Mouse (Mus musculus): ENCODE measurements around the gene Calhm4. TPM values are rescaled to one million over a fixed set of nuclear protein-coding genes. Genes with fewer than 3 reads are reported as not detected.
"Not testable (repeated sequence)": the region's sequence is repeated elsewhere in the genome, so short reads cannot be mapped to it uniquely, and the experiment has no call there.

Gene Calhm4
- polyA plus RNA-seq (2012; rRNA removed): not detected in 2 replicates

DNA sequence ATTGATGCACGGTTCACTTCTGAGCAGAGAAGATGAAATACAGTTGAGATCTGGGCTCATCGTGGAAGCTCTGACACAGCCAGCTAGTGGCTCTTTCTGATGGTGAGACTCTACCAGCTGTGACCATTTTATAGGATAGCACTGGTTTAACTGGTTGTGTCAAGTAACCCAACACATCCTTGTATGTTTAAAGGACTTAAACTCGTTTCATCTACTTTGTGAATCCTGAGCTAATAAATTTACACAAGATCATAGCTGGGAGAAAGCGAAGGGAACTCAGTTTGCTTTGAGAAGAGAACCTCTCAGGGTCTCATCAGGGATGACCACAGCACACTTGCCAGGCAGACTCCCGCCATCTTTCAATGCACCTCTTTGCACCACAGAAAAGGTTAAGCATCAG lies at the start of gene Calhm4:
TSS of gene Calhm4 (minus strand) at position 101 of the 400 bp plus-strand sequence.
- no peak for DNase-seq (ENCODE audit: low read depth)

DNA sequence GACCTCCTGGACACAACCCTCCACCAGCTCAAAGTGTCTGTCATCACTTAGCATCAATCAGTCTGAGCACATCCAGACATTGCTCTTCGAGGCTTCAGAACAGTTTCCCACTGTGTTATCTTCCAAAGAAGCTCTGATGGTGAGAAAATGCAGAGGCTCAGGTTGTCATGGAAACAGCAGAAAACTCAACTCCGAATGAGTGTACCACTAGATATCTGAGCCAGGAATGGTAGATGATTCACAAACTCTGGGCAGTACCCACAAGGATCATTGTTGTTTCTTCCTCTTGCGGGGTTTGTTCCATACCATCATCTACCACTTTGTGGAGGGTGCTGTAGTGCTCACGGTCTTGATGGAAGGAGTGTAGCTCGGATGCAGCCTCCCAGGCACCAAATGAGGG lies 47.8 kb upstream of the Calhm4 start:
- DNase-seq (ENCODE audit: low read depth): no peak

DNA sequence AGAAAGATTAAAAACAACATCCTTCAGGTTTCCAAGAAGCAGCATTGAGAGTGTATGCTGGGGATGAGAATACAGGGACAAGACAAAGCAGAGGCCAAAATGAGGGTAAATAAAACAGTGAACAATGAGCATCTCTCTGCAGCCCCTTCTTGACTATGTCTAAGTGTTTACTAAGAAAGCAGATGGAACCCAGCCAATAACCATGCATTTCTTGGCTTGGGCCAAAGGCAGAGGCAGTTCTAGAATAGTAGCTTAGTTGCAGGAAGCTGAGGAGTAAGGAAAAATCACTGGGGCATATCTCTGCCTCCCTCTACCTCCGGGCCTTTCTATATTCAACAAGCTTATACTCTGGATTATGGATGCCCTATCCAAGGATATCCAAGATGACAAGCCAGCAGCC lies 46.4 kb upstream of the Calhm4 start:
- no peak for DNase-seq (ENCODE audit: low read depth)

DNA sequence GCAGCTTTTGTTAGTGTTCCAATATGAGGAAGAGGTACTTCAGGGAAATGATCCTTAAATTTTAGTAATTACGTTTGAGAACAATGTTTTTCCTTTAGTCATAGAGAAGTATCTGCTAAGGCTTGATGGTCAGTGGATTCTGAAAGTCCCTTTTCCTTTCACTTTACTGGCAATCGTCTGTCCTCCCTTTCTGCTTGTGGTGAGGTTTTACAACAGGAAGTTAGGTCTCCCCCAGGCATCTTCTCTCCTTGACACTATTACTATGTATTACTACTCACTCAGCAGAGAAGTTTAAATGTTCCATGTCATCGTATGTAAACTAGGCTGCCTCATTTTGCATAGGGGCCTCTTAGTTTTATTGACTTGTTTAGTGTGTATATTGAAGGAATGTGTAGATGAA lies 45.4 kb upstream of the Calhm4 start:
- no peak for DNase-seq (ENCODE audit: low read depth)

DNA sequence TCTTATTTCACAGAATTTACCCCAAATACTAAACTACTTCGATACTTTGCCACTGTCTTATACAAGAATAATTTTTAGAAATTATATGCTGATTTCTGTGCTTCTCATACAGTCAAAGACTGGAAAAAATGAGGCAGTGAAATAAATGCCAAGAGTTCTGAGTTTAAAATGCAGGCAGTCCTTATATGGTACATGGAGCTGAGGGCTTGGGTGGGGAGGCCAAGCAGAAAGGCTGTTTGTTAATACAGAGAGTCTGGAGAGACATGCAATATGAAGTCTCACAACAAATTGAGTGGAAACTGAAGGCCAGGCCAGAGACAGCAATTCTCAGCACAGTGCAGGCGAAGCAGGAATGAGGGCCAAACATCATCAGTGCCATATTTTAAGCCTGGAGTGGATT lies 44.4 kb upstream of the Calhm4 start:
- DNase-seq (ENCODE audit: low read depth): no peak

DNA sequence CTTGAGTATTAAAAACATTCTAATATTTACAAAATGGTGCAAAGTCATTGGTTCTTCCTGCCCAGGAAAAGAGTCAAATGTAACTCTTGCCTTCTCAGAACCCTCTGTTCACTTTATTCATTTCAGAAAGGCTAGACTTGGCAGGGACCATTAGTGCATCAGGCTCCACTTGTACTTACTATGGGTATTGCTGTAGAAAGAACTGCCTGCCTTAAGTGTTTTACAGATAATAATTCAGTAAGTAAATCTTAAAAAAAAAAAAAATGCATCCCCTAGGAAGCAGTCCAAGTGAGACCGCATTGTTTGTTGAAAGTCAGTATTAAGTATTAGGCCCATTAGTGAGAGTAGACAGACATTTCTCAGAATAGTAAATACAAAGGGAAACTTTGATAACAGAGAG lies 42.4 kb upstream of the Calhm4 start:
- DNase-seq (ENCODE audit: low read depth): no peak

DNA sequence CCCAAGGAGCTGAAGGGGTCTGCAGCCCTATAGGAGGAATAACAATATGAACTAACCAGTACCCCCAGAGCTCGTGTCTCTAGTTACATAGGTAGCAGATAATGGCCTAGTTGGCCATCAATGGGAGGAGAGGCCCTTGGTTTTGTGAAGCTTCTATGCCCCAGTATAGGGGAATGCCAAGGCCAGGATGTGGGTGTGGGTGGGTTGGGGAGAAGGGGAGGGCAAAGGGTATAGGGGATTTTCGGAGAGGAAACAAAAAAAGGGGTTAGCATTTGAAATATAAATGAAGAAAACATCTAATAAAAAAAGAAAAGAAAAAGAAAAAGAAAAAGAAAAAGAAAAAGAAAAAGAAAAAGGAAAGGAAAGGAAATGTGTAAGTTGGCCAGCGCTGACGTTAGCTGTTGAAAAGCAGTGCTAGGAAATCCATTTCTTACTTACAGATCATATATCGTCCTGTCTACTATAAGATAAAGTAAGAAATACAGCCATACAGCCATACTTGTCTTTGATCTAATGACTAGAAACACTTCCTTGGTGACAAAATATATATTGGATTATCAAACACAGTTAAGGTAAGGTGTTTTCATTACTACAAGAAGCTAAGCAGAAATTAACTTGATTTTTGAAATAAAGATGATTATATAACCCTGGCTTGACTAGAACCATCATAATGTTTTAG lies 30.6 kb upstream of the Calhm4 start:
- DNase-seq (ENCODE audit: low read depth): no peak

DNA sequence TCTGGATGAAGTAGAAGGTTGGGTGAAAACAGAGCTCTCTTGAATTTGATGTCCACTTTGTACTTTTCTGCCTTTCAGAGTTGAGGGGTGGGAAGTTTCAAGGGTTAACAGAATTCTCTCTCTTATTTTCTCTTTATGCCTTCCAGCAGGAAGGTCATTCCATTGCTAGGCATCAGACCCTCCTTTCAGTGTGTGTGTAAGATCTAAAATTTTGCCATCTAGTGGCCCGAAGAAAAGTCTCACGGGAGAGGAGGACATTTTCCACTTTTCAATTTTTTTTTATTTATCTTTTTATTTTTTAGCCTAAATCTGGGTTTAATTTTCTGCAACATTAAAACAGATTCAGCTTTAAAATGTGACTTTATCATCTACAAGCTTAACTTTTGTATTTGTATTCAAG lies 27.5 kb upstream of the Calhm4 start:
- DNase-seq (ENCODE audit: low read depth): no peak

DNA sequence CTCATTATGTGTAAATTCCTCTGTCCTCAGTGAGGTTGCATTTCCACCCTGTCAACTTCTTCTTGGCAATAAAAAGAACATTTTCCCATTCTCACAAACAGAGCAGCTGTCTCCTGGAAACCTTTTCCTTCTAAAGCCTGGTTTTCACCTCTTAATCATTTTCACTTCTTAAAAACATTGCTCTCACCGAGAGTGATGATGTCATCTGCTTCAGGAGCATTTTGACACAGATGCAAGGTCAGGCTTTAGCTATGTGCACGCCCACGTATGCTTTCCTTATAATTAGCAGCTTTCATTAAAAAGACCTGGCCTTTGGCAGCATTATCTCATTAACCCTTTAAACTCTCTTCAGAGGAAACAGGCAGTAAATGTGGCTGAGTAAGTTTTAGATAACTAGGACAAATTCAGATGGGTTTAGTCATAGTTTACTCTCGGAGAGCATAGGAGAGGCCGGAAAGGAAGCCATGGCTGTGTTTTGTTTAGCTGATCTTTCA lies 26.9 kb upstream of the Calhm4 start:
- DNase-seq (ENCODE audit: low read depth): no peak

DNA sequence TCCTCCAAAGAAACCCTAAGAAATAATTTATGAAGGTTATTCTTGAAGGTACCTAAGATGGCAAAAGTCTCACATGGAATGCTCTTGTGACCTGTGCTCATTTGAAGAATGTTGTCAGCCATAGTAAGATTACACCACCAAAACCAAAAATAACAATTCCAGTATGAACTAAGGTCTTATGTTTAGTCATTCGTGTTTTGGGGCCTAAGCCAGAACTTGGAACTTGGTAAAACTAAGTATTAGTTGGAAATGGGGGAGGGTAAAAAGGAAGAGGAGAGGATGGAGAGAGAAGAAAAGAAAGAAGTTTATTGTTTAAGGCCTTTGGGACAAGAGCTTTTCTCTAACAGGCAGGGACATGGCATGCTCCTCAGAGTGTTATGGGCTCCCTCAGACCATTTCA lies 25.5 kb upstream of the Calhm4 start:
- DNase-seq (ENCODE audit: low read depth): no peak

DNA sequence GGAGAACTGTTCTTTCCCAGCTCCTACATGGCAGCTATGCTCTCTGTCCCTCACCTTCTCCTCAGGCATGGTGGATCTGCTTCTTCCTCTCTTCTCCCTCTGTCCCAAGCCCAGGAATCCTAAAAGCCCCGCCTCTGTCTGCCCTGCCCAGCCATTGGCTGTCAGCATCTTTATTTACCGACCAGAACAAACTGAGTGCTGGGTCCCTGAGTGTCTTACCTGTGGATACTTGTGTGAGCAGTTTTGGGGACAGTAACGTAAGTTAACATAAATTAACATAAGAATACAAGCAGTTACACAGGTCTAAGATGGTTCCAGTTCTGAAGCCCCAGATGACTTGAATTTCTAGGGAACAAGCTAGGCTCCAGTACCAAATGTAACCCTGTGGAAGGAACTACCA lies 22.5 kb upstream of the Calhm4 start:
- no peak for DNase-seq (ENCODE audit: low read depth)

DNA sequence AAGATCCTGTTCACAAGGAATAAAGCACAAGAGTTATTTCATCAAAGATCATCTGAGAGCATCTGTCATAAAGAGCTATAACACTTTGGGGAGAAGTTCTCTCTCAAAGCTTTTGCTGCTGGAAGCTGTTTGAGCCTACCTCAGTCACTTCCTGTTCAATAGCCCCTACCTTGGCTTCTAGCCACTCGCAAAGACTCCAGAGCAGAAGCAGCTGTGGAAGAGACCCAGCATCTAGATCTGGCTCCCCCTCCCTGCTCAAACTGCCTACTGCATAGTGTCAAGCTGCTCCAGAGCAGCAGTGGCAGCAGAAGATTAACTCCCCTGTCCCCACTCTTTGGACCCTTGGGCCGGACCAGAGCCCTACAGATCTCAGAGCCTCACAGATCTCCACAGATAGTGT lies 9.9 kb upstream of the Calhm4 start:
- no peak for DNase-seq (ENCODE audit: low read depth)

DNA sequence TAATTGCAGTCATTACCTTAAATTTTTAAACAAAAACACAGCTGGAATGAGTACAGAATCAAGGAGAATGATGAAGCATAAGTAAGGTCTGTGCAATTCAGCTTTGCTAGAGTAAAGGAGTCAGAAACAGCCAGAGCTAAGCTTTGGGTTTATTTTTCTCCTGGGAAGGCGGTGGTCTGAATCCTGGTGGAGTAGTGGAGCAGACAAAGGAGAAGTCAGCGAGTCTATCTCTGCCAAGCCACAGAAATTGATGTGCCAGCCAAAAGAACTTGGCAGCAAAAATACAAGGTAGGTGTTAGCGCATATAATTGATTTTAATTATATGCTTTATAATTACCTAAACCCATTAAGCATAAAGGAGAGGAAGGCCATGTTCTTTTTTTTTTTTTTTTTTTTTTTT lies 6.7 kb downstream of the Calhm4 start, which contains the start of gene Trappc3l:
TSS of gene Trappc3l (plus strand) at position 197 of the 400 bp plus-strand sequence.
- DNase-seq (ENCODE audit: low read depth): no peak

DNA sequence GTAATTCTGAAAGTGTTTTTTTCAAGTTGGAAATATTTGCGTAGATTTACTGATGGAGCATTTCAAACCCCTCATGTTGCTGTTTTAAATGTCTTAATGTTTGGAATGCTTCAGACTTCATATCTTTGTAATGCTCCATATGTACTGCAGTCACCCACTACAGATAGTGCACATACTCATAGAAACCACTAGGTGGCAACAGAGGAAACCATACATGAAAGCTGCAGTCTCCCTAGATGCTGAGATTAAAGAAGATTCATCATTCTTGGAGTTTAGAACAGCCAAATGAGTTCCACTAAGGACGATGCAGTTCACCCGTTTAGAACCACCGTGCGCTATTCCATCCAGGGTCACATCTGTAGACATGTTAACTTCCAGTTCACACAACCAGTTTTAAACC lies 7.5 kb downstream of the Calhm4 start:
- no peak for DNase-seq (ENCODE audit: low read depth)

DNA sequence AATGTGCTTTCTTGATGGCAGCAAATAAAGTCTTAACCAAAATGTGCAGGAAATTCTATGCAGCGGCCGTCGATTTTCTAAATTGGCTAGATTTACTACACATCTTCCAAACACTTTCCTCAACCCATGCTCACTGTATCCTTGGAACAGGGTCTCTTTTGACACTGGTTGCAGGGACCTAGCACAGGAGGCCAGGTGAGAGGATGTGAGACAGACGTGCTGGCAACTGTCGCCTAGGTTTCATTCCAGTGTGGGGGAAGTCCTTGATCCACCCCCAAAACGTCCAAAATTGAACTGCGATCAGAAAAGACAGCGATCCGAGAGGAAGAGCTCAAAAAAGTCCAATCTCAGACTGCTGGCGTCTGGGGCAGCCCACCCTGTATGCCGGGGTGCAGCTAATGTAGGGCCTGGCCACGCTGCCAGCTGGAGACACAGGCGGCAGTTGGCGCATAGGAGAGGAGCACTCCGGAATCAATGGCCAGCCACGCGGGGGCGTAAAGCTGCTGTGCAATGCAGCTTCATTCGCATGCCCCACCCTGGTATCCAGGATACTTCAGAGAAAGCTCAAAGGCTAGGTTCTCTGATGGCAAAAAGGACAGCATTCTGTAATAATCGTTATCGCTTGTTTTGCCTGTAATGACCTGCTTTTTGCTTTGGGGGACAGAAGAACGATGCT lies 10.3 kb downstream of the Calhm4 start:
- DNase-seq (ENCODE audit: low read depth): no peak

DNA sequence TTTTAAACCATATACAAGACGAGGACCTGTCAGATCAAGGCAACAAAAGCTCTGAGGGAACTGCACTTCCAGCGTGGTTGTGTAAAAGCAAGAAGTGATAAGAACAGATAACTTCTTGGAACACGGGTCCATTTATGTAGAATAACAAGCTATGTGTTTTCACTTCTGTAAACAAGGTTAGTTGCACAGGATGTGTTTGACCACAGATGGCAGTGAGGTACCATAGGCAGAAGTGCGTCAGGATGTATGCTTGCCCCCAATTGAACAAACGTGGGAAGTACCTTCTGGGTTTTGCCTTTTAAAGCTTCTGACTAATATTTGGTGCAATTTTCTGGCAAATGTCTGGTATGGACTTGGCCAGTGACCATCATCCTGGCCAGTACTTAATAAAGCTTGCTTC lies 13.8 kb downstream of the Calhm4 start:
- DNase-seq (ENCODE audit: low read depth): no peak

DNA sequence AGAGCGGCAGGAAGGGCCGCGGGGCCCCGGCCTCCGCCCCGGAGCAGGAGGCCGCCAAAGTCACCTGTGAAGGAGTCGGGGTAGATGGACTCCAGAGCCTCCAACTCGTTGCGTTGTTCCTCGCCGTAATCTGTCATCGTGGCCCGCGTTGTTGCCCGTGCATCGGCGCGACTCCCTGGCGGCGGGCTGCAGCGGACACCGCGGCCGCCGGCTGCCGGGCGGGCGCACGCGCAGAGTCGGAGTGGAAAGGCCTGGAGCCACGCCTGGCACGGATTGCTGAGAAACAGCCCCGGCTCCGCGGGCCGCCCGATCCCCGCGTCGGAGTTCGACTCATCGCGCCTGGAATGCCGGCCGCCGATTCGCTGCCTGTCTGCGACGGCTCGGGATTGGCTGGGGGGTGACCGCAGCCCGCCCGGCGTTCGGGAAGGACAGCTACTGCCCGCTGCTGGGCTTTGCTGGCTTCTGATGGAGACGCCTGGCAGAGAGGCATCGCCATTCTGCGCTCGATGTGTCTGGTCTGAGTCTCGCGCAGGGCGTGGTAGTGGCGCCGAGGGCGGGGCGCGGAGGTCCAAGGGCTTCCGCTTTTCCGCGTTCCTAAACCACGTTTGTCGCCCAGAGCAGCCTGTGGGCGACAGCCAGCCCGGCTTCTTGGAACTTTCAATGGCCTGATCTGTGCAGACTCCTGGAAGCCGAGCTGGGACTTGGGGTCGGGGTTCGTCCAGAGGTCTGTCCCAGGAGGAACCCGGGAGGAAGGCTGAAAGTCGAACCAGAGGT lies 24.6 kb downstream of the Calhm4 start, which contains the start of gene Rwdd1:
TSS of gene Rwdd1 (minus strand) at position 323 of the 774 bp plus-strand sequence.
- DNase-seq (ENCODE audit: low read depth): peak; percentile 77

DNA sequence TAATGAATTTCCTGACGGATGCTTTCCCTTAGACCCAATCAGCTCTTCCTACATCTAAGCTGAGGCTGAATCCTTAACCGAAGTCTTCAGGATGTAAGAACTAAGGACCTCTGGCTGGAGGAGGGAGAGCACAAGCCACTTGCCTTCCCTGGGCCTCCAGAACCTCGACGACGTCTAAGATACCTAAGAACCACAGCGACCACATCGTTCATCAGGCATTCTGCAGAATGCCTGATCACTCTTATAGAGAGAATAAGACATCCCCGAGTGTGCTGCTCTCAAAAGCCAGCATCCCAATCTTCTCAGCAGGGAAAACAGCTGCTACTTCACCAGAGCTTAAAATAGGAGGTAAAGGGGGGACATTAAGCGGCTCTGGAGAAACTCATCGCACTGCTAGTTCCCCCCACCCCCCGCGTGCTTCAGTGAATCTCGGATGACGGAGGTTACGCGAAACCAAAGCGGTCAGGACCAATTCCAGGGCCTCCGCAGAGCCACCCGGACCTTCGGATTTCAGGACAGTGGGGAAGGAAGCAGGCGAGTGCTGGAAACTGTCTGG lies 25.3 kb downstream of the Calhm4 start:
- DNase-seq (ENCODE audit: low read depth): no peak

DNA sequence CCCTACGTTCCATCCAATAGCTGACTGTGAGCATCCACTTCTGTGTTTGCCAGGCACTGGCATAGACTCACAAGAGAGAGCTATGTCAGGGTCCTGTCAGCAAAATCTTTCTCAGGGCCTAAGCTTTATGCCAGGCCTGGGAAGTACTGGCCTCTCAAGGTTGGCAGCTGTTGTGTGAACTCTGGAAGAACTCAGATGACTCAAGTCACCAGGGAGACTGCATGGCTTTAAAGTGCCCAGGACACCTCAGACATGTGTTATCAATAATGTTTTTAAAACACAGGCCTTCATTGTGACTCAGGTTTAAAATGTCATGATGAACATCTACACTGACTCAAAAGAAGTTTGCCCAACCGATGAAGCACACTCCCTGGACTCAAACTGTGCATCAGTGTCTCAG lies 30.9 kb downstream of the Calhm4 start:
- no peak for DNase-seq (ENCODE audit: low read depth)

DNA sequence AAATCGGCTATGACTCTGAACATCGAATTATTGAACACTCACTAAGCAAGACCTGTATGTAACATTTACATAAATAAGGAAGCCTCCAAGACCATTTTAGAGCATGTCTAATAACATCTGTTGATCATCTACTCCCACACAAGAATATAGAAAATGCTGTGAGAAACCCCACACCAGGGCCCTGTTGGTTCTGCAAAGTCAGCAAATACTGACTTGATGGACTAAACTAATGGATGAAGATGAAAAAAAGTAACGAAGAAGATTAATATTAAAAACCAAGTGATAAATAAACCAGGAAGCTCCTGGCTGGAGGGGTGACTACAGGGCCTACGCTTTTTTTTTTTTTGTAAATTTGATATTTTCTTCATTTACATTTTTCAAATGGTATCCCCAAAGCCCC lies 31.5 kb downstream of the Calhm4 start:
- DNase-seq (ENCODE audit: low read depth): no peak

DNA sequence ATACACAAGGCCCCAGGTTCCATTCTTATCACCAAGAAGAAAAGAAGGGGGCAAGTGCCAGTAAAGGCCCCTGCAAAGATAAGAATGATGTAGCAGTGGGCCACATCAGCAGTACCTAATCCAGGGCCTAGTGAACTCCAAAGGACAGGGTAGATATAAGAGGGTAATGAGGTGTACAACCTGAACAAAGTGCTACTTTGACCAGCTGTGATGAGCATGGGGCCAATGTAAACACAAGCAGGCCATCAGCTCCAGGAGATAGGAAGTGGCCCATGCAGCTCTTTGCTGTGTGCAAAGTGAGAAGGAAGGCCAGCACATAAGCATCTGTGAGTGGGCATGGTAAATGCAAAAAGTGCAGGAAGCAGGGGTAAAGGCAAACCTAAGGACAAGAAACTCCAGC lies 45.7 kb downstream of the Calhm4 start:
- DNase-seq (ENCODE audit: low read depth): no peak

DNA sequence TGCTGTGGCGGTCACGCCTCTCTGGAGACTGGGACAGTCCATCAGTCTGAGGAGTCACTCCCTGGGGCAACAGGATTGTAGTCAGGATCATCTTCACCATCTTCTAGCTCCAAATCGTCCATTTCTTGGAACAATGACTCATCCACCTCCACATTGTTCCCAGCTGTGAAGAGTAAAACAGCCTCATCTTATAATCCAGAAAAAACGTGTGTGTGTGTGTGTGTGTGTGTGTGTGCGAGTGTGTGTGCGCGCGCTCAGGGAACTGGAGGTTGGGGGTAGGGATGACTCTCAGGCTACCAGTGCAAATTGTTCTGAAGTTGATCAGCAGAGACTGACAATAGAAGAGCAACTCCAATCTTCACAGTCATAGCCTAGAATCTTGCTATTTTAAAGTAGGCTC lies 47.4 kb downstream of the Calhm4 start:
- DNase-seq (ENCODE audit: low read depth): not testable (repeated sequence)

Data from gonadal fat pad, adult 2 months (tissue).